Mouse (Mus musculus) cortical plate, adult 2 months (tissue): Measurements from ENCODE around the gene Clrn2. TPM values are rescaled to one million over a fixed set of nuclear protein-coding genes. Genes with fewer than 3 reads are reported as not detected.
A peak's percentile ranks its signal among the peaks of the same experiment; 100 is the strongest.
"Not testable (repeated sequence)": the region's sequence is repeated elsewhere in the genome, so short reads cannot be mapped to it uniquely, and the experiment has no call there.

Experiments
- H3K27ac ChIP-seq: fragments of 200-500 bp; 2 replicates; pipeline ENCODE4 v1.5.1; 2012; ENCODE audit warnings: low read length, control low read depth, inconsistent platforms; ENCODE audit not compliant: insufficient read depth
- H3K4me1 ChIP-seq: fragments of 200-500 bp; 2 replicates; pipeline ENCODE4 v1.6.1; 2011; ENCODE audit warnings: low read length; ENCODE audit not compliant: control insufficient read depth, insufficient read depth
- H3K4me3 ChIP-seq: fragments of 200-500 bp; 2 replicates; pipeline ENCODE4 v1.5.1; 2011; ENCODE audit warnings: mild to moderate bottlenecking, low read length, control low read depth; ENCODE audit not compliant: insufficient read depth
- CTCF ChIP-seq: fragments of 200-500 bp; IDR thresholded peaks from 2 replicates; pipeline ENCODE4 v1.5.1; 2011; ENCODE audit warnings: mild to moderate bottlenecking, control low read depth, low read length; ENCODE audit not compliant: insufficient read depth; ENCODE audit errors: extremely low read depth
- POLR2A ChIP-seq: fragments of 200-500 bp; IDR thresholded peaks from 2 replicates; pipeline ENCODE4 v1.6.1; 2011; ENCODE audit warnings: mild to moderate bottlenecking, low read length, control low read depth; ENCODE audit not compliant: insufficient read depth; ENCODE audit errors: extremely low read depth
- polyA plus RNA-seq: library from polyadenylated mRNA; depleted of rRNA; stranded (reverse); fragments of >200 nt; gene quantifications from 2 replicates; pipeline ENCODE4 v1.2.3, GENCODE M21; 2012; rRNA removed

Clrn2 gene
- polyA plus RNA-seq = 0.25 and 0.52 TPM in 2 replicates

- Histone ChIP-seq H3K4me1 (peaks cover 6% of the 10 kb centered on the region), H3K27ac (no peak within 1 kb of the TSS), H3K4me3 (no peak within 1 kb of the TSS)
- TF ChIP-seq CTCF (no peak), POLR2A (no peak)
Measured at GRCm38 (mm10) chr5:45453451-45453850, at the start of gene Clrn2. Gene Clrn2 (plus strand): TSS chr5:45453751.

GRCm38 (mm10) chr5:45406129-45406528 lies 47.4 kb upstream of the Clrn2 start:
- no peaks in the 10 kb centered on the region for H3K4me1 ChIP-seq
- H3K4me3 ChIP-seq = no peak overlapping the region
- TF ChIP-seq POLR2A = no peak
- TF ChIP-seq CTCF = no peak
- no peak overlapping the region for H3K27ac ChIP-seq

- no peak overlapping the region for H3K27ac ChIP-seq
- H3K4me3 ChIP-seq = no peak overlapping the region
- TF ChIP-seq CTCF (no peak), POLR2A (no peak)
- H3K4me1 ChIP-seq = no peaks in the 10 kb centered on the region
Measured at GRCm38 (mm10) chr5:45416478-45416877, 37.1 kb upstream of the Clrn2 start.

- no peaks in the 10 kb centered on the region for H3K4me1 ChIP-seq
- H3K4me3 ChIP-seq = no peak overlapping the region
- TF ChIP-seq CTCF (no peak), POLR2A (no peak)
- H3K27ac ChIP-seq = no peak overlapping the region
Measured at GRCm38 (mm10) chr5:45417859-45418443, 35.6 kb upstream of the Clrn2 start.

- Histone ChIP-seq H3K27ac (no peak overlapping the region), H3K4me1 (no peaks in the 10 kb centered on the region), H3K4me3 (no peak overlapping the region)
- TF ChIP-seq POLR2A = no peak
- TF ChIP-seq CTCF = peak; percentile 41
Measured at GRCm38 (mm10) chr5:45419841-45420638, 33.5 kb upstream of the Clrn2 start.

GRCm38 (mm10) chr5:45421881-45422844 lies 31.4 kb upstream of the Clrn2 start:
- H3K4me1 ChIP-seq = no peaks in the 10 kb centered on the region
- H3K27ac ChIP-seq = no peak overlapping the region
- no peak overlapping the region for H3K4me3 ChIP-seq
- TF ChIP-seq CTCF (no peak), POLR2A (no peak)

- H3K4me3 ChIP-seq = no peak overlapping the region
- no peaks in the 10 kb centered on the region for H3K4me1 ChIP-seq
- H3K27ac ChIP-seq = no peak overlapping the region
- peak; percentile 87 for TF ChIP-seq CTCF
- no peak for TF ChIP-seq POLR2A
Measured at GRCm38 (mm10) chr5:45424021-45424886, 29.3 kb upstream of the Clrn2 start.

- H3K4me1 ChIP-seq, H3K4me3 ChIP-seq, H3K27ac ChIP-seq: not testable (repeated sequence)
Measured at GRCm38 (mm10) chr5:45425771-45426170, 27.8 kb upstream of the Clrn2 start.
